Mouse (Mus musculus) MEL (cell line): ENCODE results near the gene Elovl3. TPM values are rescaled to one million over a fixed set of nuclear protein-coding genes. Genes with fewer than 3 reads are reported as not detected.
A peak's percentile ranks its signal among the peaks of the same experiment; 100 is the strongest.

ENCODE experiments used
- DNase-seq: peaks from one replicate; pipeline ENCODE4 v3.0.0; 2011; ENCODE audit warnings: low read depth, low spot score
- H3K27ac ChIP-seq: 2 replicates; pipeline ENCODE4 v1.5.1; 2012; ENCODE audit warnings: low read depth, mild to moderate bottlenecking, control low read depth, low read length, moderate library complexity; ENCODE audit not compliant: control insufficient read depth
- H3K27me3 ChIP-seq, 2 experiments: fragments of 150-350 bp in 1 of 2; sonication (generic) in 1 of 2; 2 replicates each; pipeline ENCODE4 v1.6.1; 2012; ENCODE audit warnings: low read length in 2 of 2, mild to moderate bottlenecking in 2 of 2, improper control_type of control experiment in 1 of 2, moderate library complexity in 1 of 2; ENCODE audit not compliant: insufficient read depth in 2 of 2, control insufficient read depth in 1 of 2
- H3K36me3 ChIP-seq, 2 experiments: 2 replicates each; pipeline ENCODE4 v1.6.1; 2012 to 2014; ENCODE audit warnings: low read length in 2 of 2, improper control_type of control experiment in 1 of 2, inconsistent platforms in 1 of 2, mild to moderate bottlenecking in 1 of 2; ENCODE audit not compliant: insufficient read depth in 2 of 2, control insufficient read depth in 1 of 2
- H3K4me1 ChIP-seq, 2 experiments: fragments of 150-350 bp in 1 of 2; sonication (generic) in 1 of 2; 2 replicates each; pipeline ENCODE4 v1.6.1; 2012; ENCODE audit warnings: low read length in 2 of 2, improper control_type of control experiment in 1 of 2, mild to moderate bottlenecking in 1 of 2; ENCODE audit not compliant: insufficient read depth in 2 of 2, control insufficient read depth in 1 of 2
- H3K4me3 ChIP-seq, 2 experiments: fragments of 150-350 bp in 1 of 2; sonication (generic) in 1 of 2; 2 replicates each; pipeline ENCODE4 v1.5.1; 2012; ENCODE audit warnings: low read depth in 2 of 2, low read length in 2 of 2, mild to moderate bottlenecking in 2 of 2, moderate library complexity in 2 of 2, control low read depth in 1 of 2, improper control_type of control experiment in 1 of 2; ENCODE audit not compliant: control insufficient read depth in 1 of 2, insufficient read depth in 1 of 2
- H3K79me2 ChIP-seq: 2 replicates; pipeline ENCODE4 v1.6.1; 2012; ENCODE audit warnings: mild to moderate bottlenecking, low read length, moderate library complexity; ENCODE audit not compliant: control insufficient read depth, poor library complexity, insufficient read depth
- H3K9ac ChIP-seq: 2 replicates; pipeline ENCODE4 v1.6.1; 2012; ENCODE audit warnings: low read depth, mild to moderate bottlenecking, control low read depth, low read length, moderate library complexity; ENCODE audit not compliant: control insufficient read depth, poor library complexity, severe bottlenecking
- H3K9me3 ChIP-seq: fragments of 150-350 bp; sonication (generic); replicated peaks from 2 replicates; pipeline ENCODE4 v1.6.1; 2012; ENCODE audit warnings: mild to moderate bottlenecking, low read length, improper control_type of control experiment, moderate library complexity; ENCODE audit not compliant: insufficient read depth
- BHLHE40 ChIP-seq: IDR thresholded peaks from 2 replicates; pipeline ENCODE4 v1.6.1; 2012; ENCODE audit warnings: low read depth, mild to moderate bottlenecking, inconsistent platforms, low read length, improper control_type of control experiment, borderline replicate concordance
- CHD1 ChIP-seq: IDR thresholded peaks from 2 replicates; pipeline ENCODE4 v1.6.1; 2012; ENCODE audit warnings: low read depth, mild to moderate bottlenecking, inconsistent platforms, low read length, improper control_type of control experiment
- CHD2 ChIP-seq: IDR thresholded peaks from 2 replicates; pipeline ENCODE4 v1.6.1; 2011; ENCODE audit warnings: low read length, improper control_type of control experiment
- CTCF ChIP-seq, 3 experiments: IDR thresholded peaks in 2 of 3; conservative IDR thresholded peaks in 1 of 3; 2 replicates each; pipeline ENCODE4 v1.5.1; 2011 to 2012; ENCODE audit warnings: low read length in 3 of 3, low read depth in 2 of 3, mild to moderate bottlenecking in 2 of 3, improper control_type of control experiment in 1 of 3, inconsistent platforms in 1 of 3, mixed read lengths in 1 of 3, moderate library complexity in 1 of 3; ENCODE audit not compliant: control insufficient read depth in 1 of 3, insufficient read depth in 1 of 3, poor library complexity in 1 of 3, severe bottlenecking in 1 of 3
- ELF1 ChIP-seq: IDR thresholded peaks from 2 replicates; pipeline ENCODE4 v1.6.1; 2014; ENCODE audit warnings: low read depth, mild to moderate bottlenecking, inconsistent platforms, low read length, improper control_type of control experiment, moderate library complexity
- EP300 ChIP-seq, 2 experiments: IDR thresholded peaks; 2 replicates each; pipeline ENCODE4 v1.6.1; 2011; ENCODE audit warnings: improper control_type of control experiment in 2 of 2, low read length in 2 of 2, low read depth in 1 of 2, mild to moderate bottlenecking in 1 of 2
- ETS1 ChIP-seq: IDR thresholded peaks from 2 replicates; pipeline ENCODE4 v1.6.1; 2012; ENCODE audit warnings: low read depth, mild to moderate bottlenecking, inconsistent platforms, low read length, improper control_type of control experiment, moderate library complexity
- HCFC1 ChIP-seq: IDR thresholded peaks from 2 replicates; pipeline ENCODE4 v1.6.1; 2012; ENCODE audit warnings: low read depth, mild to moderate bottlenecking, inconsistent platforms, low read length, improper control_type of control experiment, moderate library complexity
- MAX ChIP-seq: IDR thresholded peaks from 2 replicates; pipeline ENCODE4 v1.6.1; 2011; ENCODE audit warnings: low read length, improper control_type of control experiment
- MXI1 ChIP-seq: IDR thresholded peaks from 2 replicates; pipeline ENCODE4 v1.6.1; 2011; ENCODE audit warnings: mild to moderate bottlenecking, low read depth, low read length, improper control_type of control experiment
- MYC ChIP-seq: IDR thresholded peaks from 2 replicates; pipeline ENCODE4 v1.6.1; 2011; ENCODE audit warnings: low read depth, mild to moderate bottlenecking, low read length, improper control_type of control experiment, moderate library complexity
- NELFE ChIP-seq: IDR thresholded peaks from 2 replicates; pipeline ENCODE4 v1.6.1; 2011; ENCODE audit warnings: low read depth, low read length, improper control_type of control experiment
- NRF1 ChIP-seq: IDR thresholded peaks from 2 replicates; pipeline ENCODE4 v1.6.1; 2014; ENCODE audit warnings: low read depth, mild to moderate bottlenecking, inconsistent platforms, low read length, improper control_type of control experiment, moderate library complexity; ENCODE audit not compliant: poor library complexity, insufficient read depth, severe bottlenecking
- POLR2A ChIP-seq, 2 experiments: IDR thresholded peaks; 2 replicates each; pipeline ENCODE4 v1.6.1; 2011 to 2012; ENCODE audit warnings: low read length in 2 of 2, mild to moderate bottlenecking in 2 of 2, control low read depth in 1 of 2, improper control_type of control experiment in 1 of 2, low read depth in 1 of 2, moderate library complexity in 1 of 2; ENCODE audit not compliant: control insufficient read depth in 1 of 2, insufficient read depth in 1 of 2, poor library complexity in 1 of 2
- POLR2AphosphoS2 ChIP-seq: IDR thresholded peaks from 2 replicates; pipeline ENCODE4 v1.6.1; 2011; ENCODE audit warnings: low read length, improper control_type of control experiment
- POLR2AphosphoS5 ChIP-seq: IDR thresholded peaks from 2 replicates; pipeline ENCODE4 v1.6.1; 2012; ENCODE audit warnings: low read depth, borderline replicate concordance, mild to moderate bottlenecking, inconsistent platforms, low read length, moderate library complexity, mixed read lengths
- RAD21 ChIP-seq: IDR thresholded peaks from 2 replicates; pipeline ENCODE4 v1.6.1; 2011; ENCODE audit warnings: mild to moderate bottlenecking, low read depth, low read length, improper control_type of control experiment
- SIN3A ChIP-seq: IDR thresholded peaks from 2 replicates; pipeline ENCODE4 v1.6.1; 2012; ENCODE audit warnings: low read length, improper control_type of control experiment, inconsistent platforms
- SMC3 ChIP-seq: IDR thresholded peaks from 2 replicates; pipeline ENCODE4 v1.6.1; 2011; ENCODE audit warnings: low read depth, low read length, improper control_type of control experiment
- TAL1 ChIP-seq: IDR thresholded peaks from 2 replicates; pipeline ENCODE4 v1.6.1; 2012; ENCODE audit warnings: mild to moderate bottlenecking, inconsistent platforms, low read length, moderate library complexity, mixed read lengths
- TBP ChIP-seq: IDR thresholded peaks from 2 replicates; pipeline ENCODE4 v1.8.0; 2011; ENCODE audit warnings: low read depth, low read length, improper control_type of control experiment
- UBTF ChIP-seq: IDR thresholded peaks from 2 replicates; pipeline ENCODE4 v1.6.1; 2012; ENCODE audit warnings: low read depth, mild to moderate bottlenecking, inconsistent platforms, low read length, improper control_type of control experiment, moderate library complexity, borderline replicate concordance; ENCODE audit not compliant: insufficient read depth
- USF2 ChIP-seq, 2 experiments: IDR thresholded peaks; 2 replicates each; pipeline ENCODE4 v1.6.1; 2011 to 2012; ENCODE audit warnings: improper control_type of control experiment in 2 of 2, low read length in 2 of 2, borderline replicate concordance in 1 of 2, inconsistent platforms in 1 of 2, low read depth in 1 of 2, mild to moderate bottlenecking in 1 of 2; ENCODE audit not compliant: insufficient read depth in 1 of 2
- ZC3H11A ChIP-seq: IDR thresholded peaks from 2 replicates; pipeline ENCODE4 v1.6.1; 2012; ENCODE audit warnings: low read depth, mild to moderate bottlenecking, inconsistent platforms, low read length, improper control_type of control experiment
- ZNF384 ChIP-seq: IDR thresholded peaks from 2 replicates; pipeline ENCODE4 v1.6.1; 2012; ENCODE audit warnings: low read depth, mild to moderate bottlenecking, inconsistent platforms, low read length, improper control_type of control experiment
- polyA plus RNA-seq, 2 experiments: library from polyadenylated mRNA; stranded (reverse) in 1 of 2; unstranded in 1 of 2; fragments of >175 nt in 1 of 2; fragments of >200 nt in 1 of 2; gene quantifications; 2 replicates each; pipeline versions ENCODE4 v1.2.1 to v1.2.4; 2012; ENCODE audit warnings: low replicate concordance in 2 of 2, low read depth in 1 of 2; ENCODE audit not compliant: insufficient read length in 2 of 2, insufficient read depth in 1 of 2, missing spikeins in 1 of 2
- total RNA-seq: library from RNA; depleted of rRNA; stranded (reverse); fragments of 300-350 nt; gene quantifications from 2 replicates; pipeline ENCODE4 v1.2.3, GENCODE M21; 2012

Elovl3 gene
- total and polyA plus RNA-seq, 3 experiments = 1.2 to 2.3 TPM; not detected in 1

DNA sequence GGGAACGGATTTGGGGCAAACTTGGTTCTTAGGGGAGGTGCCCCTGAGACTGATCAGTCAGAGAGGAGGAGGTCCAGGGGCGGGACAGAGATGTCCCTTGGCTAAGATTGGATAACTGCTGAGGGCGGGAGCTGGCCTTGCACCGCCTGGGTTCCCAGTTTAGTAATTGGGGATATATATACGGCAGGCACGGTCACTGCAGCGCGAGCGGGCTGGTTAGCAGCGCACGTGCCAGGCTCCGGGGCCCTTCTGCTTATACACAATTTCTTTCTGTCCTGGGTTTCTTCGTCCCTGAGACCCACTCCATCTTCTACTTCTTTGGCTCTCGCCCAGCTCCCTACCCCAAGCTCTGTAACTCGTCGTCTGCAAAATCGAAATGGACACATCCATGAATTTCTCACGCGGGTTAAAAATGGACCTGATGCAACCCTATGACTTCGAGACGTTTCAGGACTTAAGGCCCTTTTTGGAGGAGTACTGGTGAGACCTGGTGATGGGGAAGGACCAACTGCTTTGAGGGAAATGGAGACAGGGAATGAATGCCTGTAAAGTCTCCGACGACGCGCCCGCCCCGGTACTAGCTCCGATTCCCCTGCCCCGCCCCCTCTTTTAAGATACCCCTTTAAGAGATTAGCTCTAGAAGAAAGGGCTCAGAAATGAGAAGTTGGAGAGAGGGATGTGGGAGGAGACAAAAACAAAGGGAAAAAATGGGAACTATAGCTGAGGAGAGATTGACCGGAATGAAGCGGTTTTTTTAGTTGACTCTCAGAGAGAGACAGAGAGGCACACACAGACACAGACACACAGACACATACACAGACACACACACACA lies at the start of gene Elovl3 (continued):
- no peak for TF ChIP-seq UBTF
- peak; percentile 76 for TF ChIP-seq NELFE
- TF ChIP-seq NRF1 = no peak
- no peak for TF ChIP-seq CHD2
- no peak for TF ChIP-seq ZC3H11A

DNA sequence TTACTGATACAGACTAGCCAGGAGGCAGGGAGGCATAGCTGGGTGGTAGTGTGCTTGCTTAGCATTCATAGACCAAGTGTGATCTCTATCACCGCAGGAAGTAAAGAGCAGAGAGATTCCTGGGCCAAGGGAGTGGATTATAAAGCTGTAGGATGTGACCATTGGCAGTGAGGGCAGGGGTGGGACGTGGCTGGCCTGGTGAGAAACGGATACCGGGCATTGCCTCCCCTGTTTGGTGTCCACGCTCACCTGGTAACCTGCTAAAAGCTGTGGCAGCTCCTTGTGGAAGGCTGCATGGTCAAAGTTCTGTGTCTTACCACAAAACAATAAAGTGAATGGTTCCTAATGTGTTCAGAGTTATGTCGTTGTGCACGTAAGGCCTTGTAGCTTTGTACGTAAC lies 46.5 kb upstream of the Elovl3 start:
- Histone ChIP-seq H3K79me2 (peaks cover 4% of the 10 kb centered on the region; the same call in 1 of the 2 replicates), H3K36me3 (peaks cover 0 to 37% of the 10 kb centered on the region in 2 experiments; a peak in 2 of 4 replicates), H3K27me3 (no peaks in the 10 kb centered on the region), H3K4me3 (no peak overlapping the region), H3K9ac (no peak overlapping the region), H3K9me3 (no peaks in the 10 kb centered on the region), H3K27ac (no peak overlapping the region), H3K4me1 (no peaks in the 10 kb centered on the region)
- TF ChIP-seq CHD1 (no peak), NRF1 (no peak), MYC (no peak), ETS1 (no peak), HCFC1 (no peak), POLR2AphosphoS2 (peak; percentile 53; the same call in 1 of the 2 replicates), POLR2A (IDR thresholded peaks at IDR 0.05; ENCODE audit: control insufficient read depth in 1 of 2, insufficient read depth in 1 of 2, low read depth in 1 of 2, low read length in 2 of 2, poor library complexity in 1 of 2) (peak in 1 of 2 experiments; percentile 31; a peak in 2 of 4 replicates), TAL1 (no peak)
- peak; percentile 40 for DNase-seq

DNA sequence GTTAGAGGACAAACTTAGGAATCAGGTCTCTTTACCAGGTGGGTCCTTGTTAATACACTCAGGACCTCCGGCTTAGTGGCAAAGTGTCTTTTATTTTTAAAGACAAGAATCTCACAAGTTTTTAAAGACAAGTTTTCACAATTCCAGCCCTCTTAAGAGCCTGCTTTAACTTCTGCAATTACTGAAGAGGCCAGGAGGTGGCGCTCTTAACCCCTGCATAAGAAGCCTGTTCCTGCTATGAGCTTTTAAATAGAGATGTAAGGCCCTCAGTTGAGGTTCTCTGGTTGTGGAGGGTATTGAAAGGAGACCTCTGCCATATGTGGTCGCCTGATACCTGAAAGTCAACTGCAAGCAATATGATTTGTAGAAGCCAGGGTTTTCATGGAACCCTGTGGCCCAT lies 45.4 kb upstream of the Elovl3 start:
- TF ChIP-seq ZC3H11A (peak; percentile 61), POLR2A (IDR thresholded peaks at IDR 0.05; ENCODE audit: control insufficient read depth in 1 of 2, insufficient read depth in 1 of 2, low read depth in 1 of 2, low read length in 2 of 2, poor library complexity in 1 of 2) (peak in 1 of 2 experiments; percentile 43; a peak in 1 of 4 replicates), ELF1 (no peak), NRF1 (no peak), POLR2AphosphoS5 (no peak), MAX (no peak), RAD21 (peak; percentile 72), USF2 (IDR thresholded peaks at IDR 0.05; ENCODE audit: borderline replicate concordance in 1 of 2, insufficient read depth in 1 of 2, low read depth in 1 of 2, low read length in 2 of 2) (no peak), SIN3A (no peak), POLR2AphosphoS2 (peak; percentile 80), SMC3 (peak; percentile 77), MYC (no peak), TBP (no peak), CHD1 (no peak), ZNF384 (peak; percentile 62), BHLHE40 (no peak), ETS1 (no peak), EP300 (IDR thresholded peaks at IDR 0.05; ENCODE audit: low read depth in 1 of 2, low read length in 2 of 2) (no peak), CTCF (IDR thresholded peaks at IDR 0.05 in 2 of 3, conservative IDR thresholded peaks at IDR 0.05 in 1 of 3; ENCODE audit: control insufficient read depth in 1 of 3, insufficient read depth in 1 of 3, low read depth in 2 of 3, low read length in 3 of 3, poor library complexity in 1 of 3, severe bottlenecking in 1 of 3) (peak; percentile 78 to 94 (median 93)), MXI1 (no peak)
- Histone ChIP-seq H3K36me3 (peaks cover 0 to 30% of the 10 kb centered on the region in 2 experiments; a peak in 2 of 4 replicates), H3K9ac (no peak overlapping the region)

More for the DNA sequence above, 45.4 kb upstream of the Elovl3 start:
- Histone ChIP-seq H3K9me3 (no peaks in the 10 kb centered on the region), H3K27me3 (no peaks in the 10 kb centered on the region), H3K79me2 (no peaks in the 10 kb centered on the region), H3K27ac (no peak overlapping the region), H3K4me3 (no peak overlapping the region), H3K4me1 (no peaks in the 10 kb centered on the region)
- peak; percentile 96 for DNase-seq
